Mouse (Mus musculus) adrenal gland, adult 2 months (tissue): ENCODE measurements at regions not wholly inside any gene's neighbourhood (a gene's known extent, or its start where the extent isn't known, plus 50 kb on each side); places are given as distances from the start of the nearest gene placed in this dataset.
A peak's percentile ranks its signal among the peaks of the same experiment; 100 is the strongest.
"Not testable (repeated sequence)": the region's sequence is repeated elsewhere in the genome, so short reads cannot be mapped to it uniquely, and the experiment has no call there.

Experiments
- DNase-seq: peaks from one replicate; pipeline ENCODE4 v3.0.0; 2021

DNA sequence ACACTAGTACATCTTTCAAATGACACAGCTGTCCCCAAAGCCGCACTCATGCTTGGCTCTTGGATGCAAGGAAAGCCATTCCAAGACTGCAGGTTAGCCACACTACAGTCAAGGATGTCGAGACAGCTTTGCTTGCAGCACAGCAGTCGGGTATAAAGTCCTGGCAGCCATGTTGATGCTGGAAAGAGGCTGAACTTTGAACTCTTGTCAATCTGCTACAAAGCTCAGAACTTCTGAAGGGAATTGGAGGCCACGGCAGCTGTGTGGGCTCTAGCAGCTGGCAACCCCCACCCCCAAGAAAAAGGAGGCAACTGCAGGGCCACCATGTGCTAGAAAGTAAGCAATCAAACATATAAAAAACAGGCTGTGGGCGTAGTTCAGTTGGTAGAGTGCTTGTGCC lies 90.0 kb upstream of the Zcchc2 start:
- DNase-seq: no peak

DNA sequence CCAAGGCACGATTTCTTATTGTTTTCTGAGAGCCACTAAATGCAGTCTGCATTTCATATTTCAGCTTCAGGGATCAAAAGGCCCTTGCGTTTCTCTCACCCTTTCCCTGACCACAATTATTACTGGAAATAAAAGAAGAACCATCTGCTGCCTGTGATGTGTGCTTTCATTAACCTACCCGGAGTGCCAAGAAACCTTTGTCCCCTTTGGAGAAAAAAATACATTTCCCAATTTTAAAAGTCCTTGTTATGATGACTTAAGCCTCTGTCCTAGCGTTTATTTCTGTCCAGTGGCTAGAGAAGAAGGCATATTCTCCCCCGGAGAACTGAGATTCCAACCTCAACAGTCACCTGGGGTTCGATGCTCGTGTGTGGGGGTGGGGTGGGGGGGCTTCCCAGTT lies 89.3 kb upstream of the Zcchc2 start:
- no peak for DNase-seq

- DNase-seq: peak; percentile 52
Measured at GRCm38 (mm10) chr1:105903286-105904115, 86.7 kb upstream of the Zcchc2 start.

DNA sequence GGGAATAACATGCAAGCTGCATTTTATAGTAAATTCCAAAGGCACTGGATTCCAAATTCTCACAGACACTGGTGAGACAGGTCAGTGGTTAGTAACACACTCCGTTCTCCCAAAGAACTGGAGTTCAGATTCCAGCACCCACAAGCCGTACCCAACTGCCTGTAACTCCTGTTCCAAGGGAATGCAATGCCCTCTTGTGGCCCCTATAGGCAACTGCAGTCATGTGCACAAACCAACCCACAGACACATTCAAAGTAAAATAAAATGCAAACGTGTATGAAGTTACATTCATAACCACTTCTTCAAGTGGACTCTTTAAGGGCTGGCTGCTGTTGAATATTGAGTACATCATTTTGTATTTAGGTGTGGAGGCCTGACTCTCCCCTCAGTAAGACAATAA lies 85.5 kb upstream of the Zcchc2 start:
- no peak for DNase-seq

DNA sequence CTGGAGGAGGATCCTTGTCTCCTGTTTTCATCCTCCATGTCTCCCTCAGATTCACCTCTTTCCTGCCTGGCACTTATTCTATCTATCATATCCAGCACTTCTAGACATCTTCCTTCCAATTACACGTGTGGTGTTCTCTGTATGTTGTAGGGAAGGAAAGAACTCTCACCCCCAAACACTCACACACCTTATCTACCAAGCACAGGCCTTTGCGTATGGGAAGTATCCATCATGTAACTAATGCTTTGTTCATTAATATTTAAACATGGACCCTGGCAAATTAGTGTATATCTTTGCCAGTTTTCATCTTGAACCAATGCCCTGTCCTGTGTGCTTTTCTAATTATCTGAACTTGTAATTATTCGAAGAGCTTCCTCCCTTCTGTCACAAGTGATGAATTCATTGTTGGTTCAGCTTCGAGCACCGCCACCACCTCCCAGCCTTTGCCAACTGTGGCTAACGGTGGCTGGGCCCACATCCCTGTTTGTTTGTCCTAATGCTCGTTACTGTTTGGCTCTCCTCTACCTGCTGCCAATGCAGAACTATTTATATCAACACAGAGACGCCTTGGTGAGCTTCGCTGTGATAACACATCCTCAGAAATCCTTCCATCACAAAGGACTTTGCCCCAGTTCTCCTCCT lies 84.3 kb upstream of the Zcchc2 start:
- no peak for DNase-seq

GRCm38 (mm10) chr1:105906427-105906798 lies 83.8 kb upstream of the Zcchc2 start:
- DNase-seq: peak; percentile 97

DNA sequence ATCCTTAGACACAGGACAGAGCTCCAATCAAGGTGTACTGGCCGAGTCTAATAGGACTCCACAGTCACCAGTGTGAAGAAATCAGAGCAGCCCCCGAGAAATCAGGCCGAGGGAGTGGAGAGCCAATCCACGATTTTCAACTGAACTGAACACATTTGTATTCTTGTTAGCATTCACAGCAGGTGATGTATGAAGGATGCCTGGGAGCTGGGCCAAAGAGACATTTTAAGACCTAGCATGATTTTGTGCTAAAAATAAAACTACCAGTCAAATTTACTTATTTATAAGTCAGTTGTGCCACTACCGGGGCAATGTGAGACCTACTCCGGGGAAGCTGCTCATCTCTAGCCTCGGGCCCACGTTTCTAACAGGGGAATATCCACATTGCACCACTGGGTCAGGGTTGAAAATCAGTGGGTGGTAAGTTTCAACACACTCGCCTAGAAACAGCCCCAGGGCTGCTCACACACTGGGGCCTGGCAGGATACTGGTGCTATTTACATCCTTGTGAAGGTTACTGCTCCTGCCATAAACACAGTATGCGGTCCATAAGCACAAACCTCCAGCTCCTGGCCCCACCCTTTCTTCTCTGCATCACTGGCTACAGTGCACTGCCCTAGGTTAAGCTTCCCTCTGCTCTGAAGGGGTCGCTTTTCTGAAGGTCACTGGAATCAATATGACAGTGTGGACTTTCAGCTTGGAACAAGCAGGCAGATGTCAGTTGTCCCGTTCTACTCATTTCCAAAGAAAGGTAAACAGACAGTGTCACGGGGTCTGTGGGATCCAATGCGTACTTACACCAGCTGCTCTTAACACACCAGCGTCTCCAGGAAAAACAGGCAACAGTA lies 82.0 kb upstream of the Zcchc2 start:
- peak; percentile 45 for DNase-seq

DNA sequence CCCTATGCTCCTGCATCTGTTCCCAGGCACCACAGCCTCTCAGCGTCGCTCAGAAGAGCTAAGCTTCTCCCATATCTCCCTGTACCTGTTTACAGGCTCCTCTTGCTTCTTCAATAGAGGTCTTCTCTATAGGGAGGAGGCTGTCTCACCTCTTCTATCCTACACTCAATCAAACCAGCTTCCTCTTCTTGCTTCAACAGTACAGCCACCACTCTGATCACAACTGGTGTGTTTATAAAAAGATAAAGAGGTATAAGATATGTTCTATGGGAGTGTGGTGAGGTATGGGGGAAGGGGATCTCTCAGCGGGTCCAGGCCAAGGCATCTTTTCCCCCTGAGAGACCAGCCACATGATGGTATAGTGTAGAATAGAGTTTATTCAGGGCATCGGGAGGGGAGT lies 81.1 kb upstream of the Zcchc2 start:
- DNase-seq: no peak

- DNase-seq: no peak
Measured at GRCm38 (mm10) chr1:105911714-105912113, 78.5 kb upstream of the Zcchc2 start.

DNA sequence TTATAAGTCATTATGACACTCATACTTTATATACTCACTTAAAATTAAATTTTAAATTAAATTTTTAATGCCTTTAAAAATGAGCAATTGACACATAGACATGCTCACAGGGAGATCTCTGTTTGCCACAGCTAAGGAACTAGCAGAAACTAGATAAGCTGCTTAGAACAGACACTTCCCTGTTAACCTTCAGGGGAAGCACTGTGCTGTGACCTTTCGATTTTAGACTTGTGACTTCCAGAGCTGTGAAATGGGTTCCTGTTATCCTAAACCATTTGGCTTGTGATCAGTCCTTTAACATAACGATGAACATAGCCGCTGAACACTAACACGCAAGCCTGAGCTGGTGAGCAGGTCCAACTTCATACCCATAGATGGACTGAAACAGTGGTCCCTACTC lies 68.4 kb upstream of the Zcchc2 start:
- no peak for DNase-seq

DNA sequence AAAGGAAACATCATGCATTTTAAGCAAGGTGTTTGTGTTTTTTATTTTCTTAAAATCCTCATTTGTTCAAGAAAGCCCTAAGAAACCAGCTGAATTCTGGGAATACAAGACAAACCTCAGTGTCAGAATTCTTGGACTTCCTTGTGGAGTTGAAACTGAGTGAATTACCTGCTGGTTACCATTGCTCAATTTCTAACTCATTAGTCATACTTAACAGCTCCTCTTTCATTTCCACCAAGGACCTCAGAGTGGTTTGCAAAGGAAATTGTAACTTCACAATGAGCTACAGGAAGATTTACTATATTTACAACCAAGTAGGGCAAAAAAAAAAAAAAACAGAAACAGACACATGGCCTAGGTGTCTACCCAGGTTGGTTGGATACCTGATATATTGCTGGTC lies 67.6 kb upstream of the Zcchc2 start:
- DNase-seq: no peak

GRCm38 (mm10) chr1:105923001-105923400 lies 67.2 kb upstream of the Zcchc2 start:
- peak; percentile 58 for DNase-seq

- DNase-seq: peak; percentile 80
Measured at GRCm38 (mm10) chr1:105925617-105926370, 64.4 kb upstream of the Zcchc2 start.

GRCm38 (mm10) chr1:105926871-105927270 lies 63.3 kb upstream of the Zcchc2 start:
- DNase-seq: no peak

DNA sequence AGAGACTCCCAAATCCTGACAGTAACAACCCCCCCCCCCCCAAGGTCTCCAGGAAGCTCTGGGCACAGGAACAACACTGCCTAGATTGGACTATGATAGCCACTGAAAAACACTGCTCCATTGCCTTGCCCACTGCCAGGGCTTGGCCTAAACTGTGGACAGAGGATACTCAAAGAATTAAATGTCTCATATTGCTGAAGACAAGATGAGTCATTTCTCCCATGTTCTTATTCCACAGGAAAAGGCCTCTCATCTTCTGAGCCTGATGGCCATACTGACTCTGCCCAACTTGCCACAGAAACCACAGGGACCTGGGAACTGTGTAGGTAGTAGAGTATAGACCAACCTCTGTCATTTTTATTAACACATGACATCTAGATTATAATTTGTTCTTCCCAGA lies 59.4 kb upstream of the Zcchc2 start:
- DNase-seq: no peak

GRCm38 (mm10) chr1:105934171-105934570 lies 56.0 kb upstream of the Zcchc2 start:
- DNase-seq: not testable (repeated sequence)
